Mouse (Mus musculus): ENCODE measurements around the gene Degs2.

- no peak for TF ChIP-seq EP300 (IDR thresholded peaks at IDR 0.05; ENCODE audit: insufficient read depth, low read depth, low read length)
- TF ChIP-seq CTCF (IDR thresholded peaks at IDR 0.05): no peak
Observed at GRCm38 (mm10) chr12:108693592-108693991, 8.5 kb downstream of the Degs2 start.
